Mouse (Mus musculus) lung, postnatal 25 days (tissue): ENCODE data around the gene Gosr2.

Experiments used
- DNase-seq: peaks from one replicate; pipeline ENCODE4 v3.0.0; 2022; ENCODE audit warnings: low spot score

Gene Gosr2

DNA sequence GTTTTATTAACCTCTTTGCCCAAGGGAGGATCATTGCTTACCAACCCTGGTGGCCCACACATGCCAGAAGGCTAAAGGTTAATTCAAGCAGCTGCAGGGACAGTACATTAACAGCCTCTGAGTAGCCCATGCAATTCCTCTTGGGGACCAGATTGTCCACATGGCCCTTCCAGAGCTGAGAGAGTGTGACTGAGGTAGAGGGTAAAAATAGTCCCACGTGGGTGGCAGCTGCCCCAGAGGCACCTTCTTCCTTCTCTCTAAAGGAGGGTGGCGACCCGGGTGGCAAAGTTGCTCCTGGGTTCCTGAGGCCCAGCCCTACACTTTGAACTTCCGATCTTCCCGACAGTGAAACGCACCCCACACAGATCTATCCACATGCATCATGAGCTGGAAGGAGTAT, 51.4 kb downstream of the Gosr2 start:
- no peak for DNase-seq

DNA sequence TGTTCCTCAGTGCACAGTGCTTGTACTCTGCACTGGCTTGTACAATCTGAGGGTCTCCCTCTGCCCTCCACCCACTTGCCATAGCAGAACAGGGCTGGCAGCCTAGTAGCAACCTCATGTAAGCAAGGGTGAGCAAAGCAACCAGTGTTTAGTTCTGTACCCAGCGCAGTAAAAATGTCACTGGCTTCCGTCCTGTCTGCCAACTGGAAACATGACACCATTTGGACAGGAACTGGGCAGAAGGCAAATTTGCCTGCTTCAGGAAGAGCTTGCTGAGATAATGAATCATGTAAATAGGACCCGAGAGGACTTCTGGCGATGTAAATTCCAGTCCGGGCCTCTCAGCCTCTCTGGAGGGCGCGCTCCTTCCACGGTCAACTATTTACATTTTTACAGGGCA, 52.0 kb downstream of the Gosr2 start:
- DNase-seq: peak; percentile 12

DNA sequence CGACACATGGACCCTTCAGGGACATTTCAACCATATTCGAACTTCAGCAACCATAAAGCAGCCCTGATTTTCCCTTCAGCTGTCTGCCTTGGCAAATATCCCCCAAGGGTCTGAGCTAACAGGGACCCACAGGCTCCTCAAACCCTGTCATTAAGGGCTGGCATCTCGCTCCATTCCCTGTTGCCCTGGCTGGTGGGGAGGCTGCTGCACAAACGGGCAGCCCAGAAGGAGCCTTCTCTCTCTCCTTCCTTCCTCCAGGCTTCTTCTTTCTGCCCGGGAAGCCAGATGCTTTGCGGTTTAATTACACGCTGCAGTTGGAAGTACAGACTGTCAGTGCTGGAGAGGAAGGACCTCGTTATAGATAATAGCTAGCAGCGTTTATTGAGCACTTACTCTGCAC, 54.5 kb downstream of the Gosr2 start:
- DNase-seq: no peak

DNA sequence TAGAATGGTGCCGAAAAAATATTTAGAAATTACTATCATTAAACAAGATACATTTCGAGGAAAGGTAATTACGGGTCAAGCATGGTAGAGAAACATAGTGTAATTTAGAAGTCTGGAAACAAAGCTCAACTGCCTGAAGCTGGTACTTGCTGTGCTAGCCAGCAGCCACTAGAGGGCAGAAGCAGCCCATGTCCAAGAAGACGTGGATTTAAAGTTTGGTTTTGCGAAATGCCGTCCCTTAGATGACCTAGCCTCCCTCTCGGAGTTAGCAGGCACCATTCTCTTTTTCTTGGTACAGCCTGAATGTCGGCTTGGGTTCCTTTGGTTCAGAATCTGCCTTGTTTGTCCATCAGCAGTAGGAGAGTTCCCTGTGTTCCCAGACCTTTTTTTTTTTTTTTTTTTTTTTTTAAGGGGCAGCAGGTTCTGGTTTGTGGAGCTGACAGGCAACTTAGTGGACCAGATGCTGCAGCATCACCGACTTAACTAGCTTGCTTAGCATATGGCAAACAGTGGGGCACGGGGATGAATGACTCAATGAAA, 58.2 kb downstream of the Gosr2 start:
- peak; percentile 18 for DNase-seq

DNA sequence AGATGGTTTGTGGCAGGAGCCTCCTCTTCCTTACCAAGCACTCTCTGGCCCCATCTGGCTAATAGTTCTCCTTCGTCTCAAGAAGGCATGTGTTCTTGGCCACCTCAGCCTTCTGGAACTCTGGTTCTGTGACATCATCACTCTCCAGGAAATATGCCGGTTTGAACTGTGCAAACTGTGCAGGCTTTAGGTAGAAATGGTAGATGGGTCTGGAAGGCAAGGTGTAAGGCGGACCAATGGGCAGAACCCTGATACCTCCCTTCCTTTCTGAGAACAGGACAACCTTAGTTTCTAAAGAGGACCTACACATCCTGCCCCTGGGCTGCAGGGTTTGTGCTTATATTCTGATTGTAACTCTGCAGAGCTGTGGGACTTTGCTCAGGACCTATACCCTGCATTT, 58.9 kb downstream of the Gosr2 start, which contains the start of gene Lyzl6:
TSS of gene Lyzl6 (minus strand) at position 101 of the 400 bp plus-strand sequence.
- DNase-seq: no peak

DNA sequence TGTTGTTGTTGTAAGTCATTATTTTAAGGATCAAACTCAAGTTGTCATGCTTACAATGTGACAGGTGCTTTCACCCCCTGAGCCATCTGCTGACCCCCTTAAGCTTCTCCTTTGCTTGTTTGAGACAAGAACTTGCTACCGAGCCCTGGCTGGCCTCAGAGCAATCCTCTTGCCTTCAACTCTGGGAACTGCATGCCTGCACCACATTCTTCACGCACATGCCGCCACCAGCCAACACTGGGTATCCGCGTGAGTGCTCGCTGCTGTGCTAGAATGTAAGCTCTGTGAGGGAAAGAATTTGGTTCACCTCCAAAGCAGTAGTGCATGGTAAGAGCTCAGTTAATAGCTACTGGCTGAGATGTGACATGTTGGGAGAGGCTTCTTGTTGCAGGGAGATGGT, 61.4 kb downstream of the Gosr2 start:
- no peak for DNase-seq

DNA sequence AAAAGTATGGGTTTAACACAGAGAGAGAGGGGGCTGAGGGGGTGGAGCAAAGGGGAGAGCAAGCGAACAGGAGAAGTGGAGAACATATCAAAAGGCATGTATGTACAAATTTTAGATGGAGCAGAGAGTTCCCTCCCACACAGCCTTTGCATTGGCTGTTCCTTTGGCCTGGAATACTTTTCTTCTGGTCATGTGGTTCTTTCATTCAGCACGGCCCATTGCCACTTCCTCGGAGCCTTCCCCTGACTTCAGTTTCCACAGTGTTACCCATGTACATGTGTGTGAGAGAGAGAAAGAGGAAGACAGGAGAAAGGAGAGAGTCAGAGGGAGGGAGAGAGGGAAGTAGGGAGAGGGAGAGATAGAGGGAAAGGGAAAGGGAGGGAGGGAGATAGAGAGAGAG, 62.2 kb downstream of the Gosr2 start:
- DNase-seq: no peak

DNA sequence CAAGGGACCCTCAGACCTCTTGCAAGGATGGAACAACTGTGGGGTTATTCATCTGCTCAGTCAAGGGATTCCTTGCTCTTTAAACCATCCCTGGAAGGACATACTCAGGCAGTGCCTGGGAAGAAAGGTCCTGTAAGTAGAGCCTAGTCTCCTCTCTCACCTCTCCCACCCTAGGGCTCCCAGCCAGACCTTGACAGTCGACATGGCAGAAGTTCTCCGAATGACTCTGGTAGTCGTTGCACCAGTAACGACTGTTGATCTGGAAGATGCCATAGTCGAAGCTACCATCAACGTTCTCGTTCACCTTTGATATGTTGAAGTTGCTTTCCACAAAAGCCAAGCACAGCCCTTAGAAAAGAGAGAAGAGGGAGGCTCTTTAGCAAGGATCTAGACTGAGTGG, 62.9 kb downstream of the Gosr2 start:
- no peak for DNase-seq

DNA sequence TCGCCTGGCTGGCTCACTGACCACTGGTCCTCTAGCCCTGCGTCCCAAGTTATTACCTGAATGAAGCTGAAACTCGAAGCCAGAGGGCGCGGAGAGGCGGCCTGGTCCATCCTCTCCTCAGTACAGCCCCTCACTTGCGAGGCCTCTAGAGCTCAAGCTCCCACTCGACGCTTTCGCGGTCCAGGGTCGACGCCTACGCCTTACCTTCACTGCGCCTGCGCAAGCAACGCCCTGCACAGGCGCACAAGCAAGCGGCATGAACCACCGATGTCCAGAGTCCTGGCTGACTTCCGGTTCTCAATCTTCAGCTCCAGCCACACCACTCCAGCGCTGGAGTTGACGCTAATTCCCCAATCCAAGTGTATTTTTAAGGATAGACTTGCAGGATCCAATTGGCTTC, 70.2 kb downstream of the Gosr2 start:
- DNase-seq: no peak
